Comparison of ENCODE assay signal across 10 mouse cellular contexts in genomic region chr5:103762850-103763254, GRCm38 (mm10).
A peak's percentile ranks its signal among the peaks of the same experiment; 100 is the strongest.
DNase-seq lines count a peak whose midpoint lies in the region; ATAC-seq and TF ChIP-seq lines count a peak whose summit lies in the region.
"Had no signal": no experiment of that assay in that cellular context is flagged by ENCODE, and none has a peak within 500 bp of the region (broad histone marks: within the 10 kb centered on the region; RNA-seq: fewer than 3 reads in every experiment).

No protein-coding gene starts in this region.

- no peak overlapping the region for H3K9ac ChIP-seq in heart, embryonic 12.5 days
- peak overlapping the region; percentile 72 for H3K9ac ChIP-seq in liver, embryonic 13.5 days
- H3K9ac ChIP-seq: lung, embryonic 15.5 days had no signal

- WGBS in heart, embryonic 12.5 days: 16% methylated on average over 4 of the region's 4 CpGs
- 6% methylated on average over 4 of the region's 4 CpGs for WGBS in liver, embryonic 13.5 days (ENCODE audit: insufficient replicate concordance)
- WGBS in thymus, adult 2 months: 16% methylated on average over 4 of the region's 4 CpGs
- WGBS in cerebellum, adult 2 months: 91% methylated on average over 4 of the region's 4 CpGs

- DNase-seq in heart, adult 8-10 months (ENCODE audit: low spot score): no peak
- no peak for DNase-seq in liver, embryonic 13.5 days
- no peak for DNase-seq in thymus, adult 2 months
- no peak for DNase-seq in cerebellum, adult 2 months
- no peak for DNase-seq in gastrocnemius, postnatal 14 days
- DNase-seq in MN1 (ENCODE audit: low spot score): no peak
- DNase-seq: kidney, postnatal 10 days had no signal

- intact Hi-C loops in gastrocnemius, postnatal 14 days (cut with DNase I; ENCODE audit: low total_unique reads): no loop called here

- no peaks in the 10 kb centered on the region for H3K27me3 ChIP-seq in heart, embryonic 12.5 days (replicated peaks)
- no peaks in the 10 kb centered on the region for H3K27me3 ChIP-seq in liver, embryonic 13.5 days
- H3K27me3 ChIP-seq in thymus, adult 2 months (ENCODE audit: control insufficient read depth, insufficient read depth, low read length): no peaks in the 10 kb centered on the region
- no peaks in the 10 kb centered on the region for H3K27me3 ChIP-seq in cerebellum, adult 2 months (ENCODE audit: control insufficient read depth, insufficient read depth, low read length)
- H3K27me3 ChIP-seq: lung, embryonic 15.5 days had no signal

- no peak overlapping the region for H3K4me3 ChIP-seq in heart, embryonic 12.5 days
- peak overlapping the region; percentile 32 for H3K4me3 ChIP-seq in liver, embryonic 13.5 days (replicated peaks)
- H3K4me3 ChIP-seq in thymus, adult 2 months (ENCODE audit: control insufficient read depth, insufficient read depth, low read length): no peak overlapping the region; the same call in 1 of the 2 replicates
- no peak overlapping the region for H3K4me3 ChIP-seq in cerebellum, adult 2 months (replicated peaks; ENCODE audit: insufficient read depth, low read depth, low read length)
- H3K4me3 ChIP-seq: lung, embryonic 15.5 days had no signal

- TF ChIP-seq CTCF in thymus, adult 2 months (IDR thresholded peaks at IDR 0.05; ENCODE audit: borderline replicate concordance, control insufficient read depth, extremely low read depth, insufficient read depth, low read length, poor library complexity): no peak
- TF ChIP-seq CTCF in cerebellum, adult 2 months (IDR thresholded peaks at IDR 0.05; ENCODE audit: borderline replicate concordance, insufficient read depth, low read depth, low read length): no peak

- peaks cover 7% of the 10 kb centered on the region; the same call in 1 of the 2 replicates for H3K9me3 ChIP-seq in heart, embryonic 12.5 days (replicated peaks)
- H3K9me3 ChIP-seq in liver, embryonic 13.5 days (replicated peaks): peaks cover 12% of the 10 kb centered on the region
- H3K9me3 ChIP-seq: lung, embryonic 15.5 days had no signal

- TF ChIP-seq POLR2A in thymus, adult 2 months (IDR thresholded peaks at IDR 0.05; ENCODE audit: control insufficient read depth, extremely low read depth, insufficient read depth, low read length, poor library complexity): no peak
- no peak for TF ChIP-seq POLR2A in cerebellum, adult 2 months (IDR thresholded peaks at IDR 0.05; ENCODE audit: borderline replicate concordance, insufficient read depth, low read length)

- peak overlapping the region; percentile 53; the same call in 1 of the 2 replicates for H3K27ac ChIP-seq in heart, embryonic 12.5 days (ENCODE audit: poor library complexity, severe bottlenecking)
- peak overlapping the region; percentile 100 for H3K27ac ChIP-seq in liver, embryonic 13.5 days
- H3K27ac ChIP-seq in thymus, adult 2 months (ENCODE audit: control insufficient read depth, insufficient read depth, low read length): peak overlapping the region; percentile 96
- no peak overlapping the region for H3K27ac ChIP-seq in cerebellum, adult 2 months (ENCODE audit: insufficient read depth, low read length)
- H3K27ac ChIP-seq: lung, embryonic 15.5 days had no signal

- peaks cover 40% of the 10 kb centered on the region for H3K4me1 ChIP-seq in heart, embryonic 12.5 days (replicated peaks)
- H3K4me1 ChIP-seq in liver, embryonic 13.5 days (replicated peaks): peaks cover 98% of the 10 kb centered on the region
- H3K4me1 ChIP-seq in thymus, adult 2 months (replicated peaks; ENCODE audit: control insufficient read depth, insufficient read depth, low read length): peaks cover 41% of the 10 kb centered on the region
- H3K4me1 ChIP-seq in cerebellum, adult 2 months (ENCODE audit: control insufficient read depth, insufficient read depth, low read length): peaks cover 9% of the 10 kb centered on the region

- ATAC-seq in heart, embryonic 12.5 days (ENCODE audit: insufficient number of reproducible peaks, low FRiP score): peak; percentile 10; the same call in 1 of the 2 replicates
- peak; percentile 17 for ATAC-seq in common myeloid progenitor, adult 5-6 weeks (replicated peaks; ENCODE audit: low read depth, poor library complexity, severe bottlenecking)
- ATAC-seq in liver, embryonic 13.5 days (ENCODE audit: low read depth): peak; percentile 14

- peaks cover 3% of the 10 kb centered on the region; the same call in 1 of the 2 replicates for H3K36me3 ChIP-seq in heart, embryonic 12.5 days
- H3K36me3 ChIP-seq in liver, embryonic 13.5 days: peaks cover 36% of the 10 kb centered on the region
- no peaks in the 10 kb centered on the region for H3K36me3 ChIP-seq in thymus, adult 2 months (ENCODE audit: control insufficient read depth, insufficient read depth, low read length)
- H3K36me3 ChIP-seq: lung, embryonic 15.5 days had no signal

- peak overlapping the region; percentile 9 for H3K4me2 ChIP-seq in heart, embryonic 12.5 days
- H3K4me2 ChIP-seq in liver, embryonic 13.5 days: peak overlapping the region; percentile 98
- H3K4me2 ChIP-seq: lung, embryonic 15.5 days had no signal
